Mouse (Mus musculus) embryonic facial prominence, embryonic 13.5 days (tissue): ENCODE data around the gene Fate1. TPM values are rescaled to one million over a fixed set of nuclear protein-coding genes. Genes with fewer than 3 reads are reported as not detected.
"Not testable (repeated sequence)": the region's sequence is repeated elsewhere in the genome, so short reads cannot be mapped to it uniquely, and the experiment has no call there.

Experiments
- ATAC-seq: fragments of 200-750 bp; cut with Nextera tagmentation; 2 replicates; pipeline ENCODE4 v1.8.0; 2017; ENCODE audit warnings: low read depth; ENCODE audit not compliant: insufficient number of reproducible peaks, insufficient read depth, low FRiP score, low TSS enrichment
- H3K27ac ChIP-seq: fragments of 300-500 bp; sonication (generic); 2 replicates; pipeline ENCODE4 v1.5.1; 2015; ENCODE audit warnings: moderate library complexity, mild to moderate bottlenecking, inconsistent platforms
- H3K27me3 ChIP-seq: fragments of 300-500 bp; sonication (generic); 2 replicates; pipeline ENCODE4 v1.6.1; 2015; ENCODE audit warnings: mild to moderate bottlenecking, inconsistent platforms
- H3K36me3 ChIP-seq: fragments of 300-500 bp; sonication (generic); 2 replicates; pipeline ENCODE4 v1.6.1; 2015; ENCODE audit warnings: mild to moderate bottlenecking, inconsistent platforms
- H3K4me1 ChIP-seq: fragments of 300-500 bp; sonication (generic); 2 replicates; pipeline ENCODE4 v1.6.1; 2015; ENCODE audit warnings: inconsistent platforms
- H3K4me2 ChIP-seq: fragments of 300-500 bp; sonication (generic); 2 replicates; pipeline ENCODE4 v1.6.1; 2015; ENCODE audit warnings: moderate library complexity, mild to moderate bottlenecking, inconsistent platforms
- H3K4me3 ChIP-seq: fragments of 300-500 bp; sonication (generic); 2 replicates; pipeline ENCODE4 v1.5.1; 2015; ENCODE audit warnings: mild to moderate bottlenecking, inconsistent platforms
- H3K9ac ChIP-seq: fragments of 300-500 bp; sonication (generic); 2 replicates; pipeline ENCODE4 v1.6.1; 2015; ENCODE audit warnings: mild to moderate bottlenecking, inconsistent platforms
- H3K9me3 ChIP-seq: fragments of 300-500 bp; sonication (generic); 2 replicates; pipeline ENCODE4 v1.6.1; 2016; ENCODE audit warnings: inconsistent platforms
- WGBS: fragments of 180-500 bp; shearing (Covaris S2); methylation state at CpG from one replicate; pipeline ENCODE4 v1.1.7; 2015; ENCODE audit warnings: mixed read lengths; 5-methylcytosine and 5-hydroxymethylcytosine counted together
- polyA plus RNA-seq: library from polyadenylated mRNA; unstranded; fragments of >200 nt; fragmentation: Nextera tagmentation; extraction: Ambion mirVana; gene quantifications from 2 replicates; pipeline ENCODE4 v1.2.1, GENCODE M21; 2015

Fate1 gene
- not detected in 2 replicates for polyA plus RNA-seq

- no peak within 1 kb of the TSS for H3K27ac ChIP-seq
- no peaks in the 10 kb centered on the region for H3K36me3 ChIP-seq
- no peak for ATAC-seq
- H3K4me3 ChIP-seq, result no peak within 1 kb of the TSS
- H3K9ac ChIP-seq, result no peak within 1 kb of the TSS
- 48% methylated on average over 2 of the region's 2 CpGs for WGBS
- H3K4me2 ChIP-seq, result no peak within 1 kb of the TSS
- H3K4me1 ChIP-seq, result no peaks in the 10 kb centered on the region
- no peaks in the 10 kb centered on the region; the same call in 1 of the 2 replicates for H3K27me3 ChIP-seq
- no peaks in the 10 kb centered on the region for H3K9me3 ChIP-seq
Measured at GRCm38 (mm10) chrX:71972686-71973085, at the start of gene Fate1. Fate1 (plus strand) TSS chrX:71972986.

- Histone ChIP-seq H3K27me3 (peaks cover 6% of the 10 kb centered on the region; the same call in 1 of the 2 replicates), H3K9ac (no peak overlapping the region), H3K4me1 (no peaks in the 10 kb centered on the region), H3K36me3 (no peaks in the 10 kb centered on the region), H3K4me2 (no peak overlapping the region), H3K9me3 (no peaks in the 10 kb centered on the region), H3K4me3 (no peak overlapping the region), H3K27ac (no peak overlapping the region)
- 17% methylated on average over 3 of the region's 3 CpGs for WGBS
- no peak for ATAC-seq
Measured at GRCm38 (mm10) chrX:71946631-71947030, 26.2 kb upstream of the Fate1 start.

GRCm38 (mm10) chrX:71958366-71958765, 14.4 kb upstream of the Fate1 start:
- Histone ChIP-seq H3K9me3 (no peaks in the 10 kb centered on the region), H3K4me2 (no peak overlapping the region), H3K4me3 (no peak overlapping the region), H3K36me3 (no peaks in the 10 kb centered on the region), H3K27ac (no peak overlapping the region), H3K9ac (no peak overlapping the region), H3K4me1 (peaks cover 1% of the 10 kb centered on the region; the same call in 1 of the 2 replicates), H3K27me3 (peaks cover 14% of the 10 kb centered on the region)
- ATAC-seq, result no peak

GRCm38 (mm10) chrX:71962073-71963051, 10.4 kb upstream of the Fate1 start, which contains the start of gene Prrg3:
Prrg3 (plus strand) TSS chrX:71962624.
- ATAC-seq, result peak; percentile 88
- peak within 1 kb of the TSS; percentile 44; the same call in 1 of the 2 replicates for H3K27ac ChIP-seq

GRCm38 (mm10) chrX:71963275-71963912, 9.4 kb upstream of the Fate1 start:
- Histone ChIP-seq H3K36me3 (no peaks in the 10 kb centered on the region), H3K27ac (no peak overlapping the region), H3K4me2 (peak overlapping the region; percentile 64), H3K27me3 (peaks cover 20% of the 10 kb centered on the region), H3K4me1 (peaks cover 5% of the 10 kb centered on the region; the same call in 1 of the 2 replicates), H3K4me3 (peak overlapping the region; percentile 53), H3K9me3 (no peaks in the 10 kb centered on the region), H3K9ac (peak overlapping the region; percentile 71)
- no peak for ATAC-seq
- 37% methylated on average over 9 of the region's 9 CpGs for WGBS

More at GRCm38 (mm10) chrX:71962073-71963051, 10.4 kb upstream of the Fate1 start, which contains the start of gene Prrg3:
- no peaks in the 10 kb centered on the region for H3K9me3 ChIP-seq
- H3K4me2 ChIP-seq, result peak within 1 kb of the TSS; percentile 64
- H3K4me3 ChIP-seq, result peak within 1 kb of the TSS; percentile 53
- H3K9ac ChIP-seq, result peak within 1 kb of the TSS; percentile 71
- H3K4me1 ChIP-seq, result peaks cover 5% of the 10 kb centered on the region; the same call in 1 of the 2 replicates
- H3K36me3 ChIP-seq, result no peaks in the 10 kb centered on the region
- peaks cover 20% of the 10 kb centered on the region for H3K27me3 ChIP-seq
- WGBS, result 24% methylated on average over 68 of the region's 72 CpGs

GRCm38 (mm10) chrX:71968216-71968615, 4.6 kb upstream of the Fate1 start:
- no peak overlapping the region for H3K4me3 ChIP-seq
- no peak overlapping the region for H3K4me2 ChIP-seq
- H3K27me3 ChIP-seq, result peaks cover 6% of the 10 kb centered on the region; the same call in 1 of the 2 replicates
- no peak overlapping the region for H3K27ac ChIP-seq
- WGBS, result 67% methylated on average over 1 of the region's 1 CpGs
- H3K9ac ChIP-seq, result no peak overlapping the region
- peaks cover 5% of the 10 kb centered on the region; the same call in 1 of the 2 replicates for H3K4me1 ChIP-seq
- ATAC-seq, result no peak
- no peaks in the 10 kb centered on the region for H3K9me3 ChIP-seq
- H3K36me3 ChIP-seq, result no peaks in the 10 kb centered on the region

GRCm38 (mm10) chrX:71968816-71969215, 4.0 kb upstream of the Fate1 start:
- no peak for ATAC-seq
- WGBS, result 68% methylated on average over 6 of the region's 6 CpGs

GRCm38 (mm10) chrX:71971325-71971724, 1.5 kb upstream of the Fate1 start:
- no peak overlapping the region for H3K27ac ChIP-seq
- no peak for ATAC-seq
- peaks cover 6% of the 10 kb centered on the region; the same call in 1 of the 2 replicates for H3K27me3 ChIP-seq
- no peaks in the 10 kb centered on the region for H3K36me3 ChIP-seq
- no peaks in the 10 kb centered on the region for H3K4me1 ChIP-seq
- H3K4me3 ChIP-seq, result no peak overlapping the region
- WGBS, result 54% methylated on average over 5 of the region's 5 CpGs
- H3K4me2 ChIP-seq, result no peak overlapping the region
- H3K9ac ChIP-seq, result no peak overlapping the region
- H3K9me3 ChIP-seq, result no peaks in the 10 kb centered on the region

More at GRCm38 (mm10) chrX:71968816-71969215, 4.0 kb upstream of the Fate1 start:
- H3K9ac ChIP-seq, result no peak overlapping the region
- no peak overlapping the region for H3K27ac ChIP-seq
- H3K27me3 ChIP-seq, result peaks cover 6% of the 10 kb centered on the region; the same call in 1 of the 2 replicates
- no peaks in the 10 kb centered on the region for H3K9me3 ChIP-seq
- H3K4me3 ChIP-seq, result no peak overlapping the region
- H3K4me1 ChIP-seq, result no peaks in the 10 kb centered on the region; the same call in 1 of the 2 replicates
- no peak overlapping the region for H3K4me2 ChIP-seq
- H3K36me3 ChIP-seq, result no peaks in the 10 kb centered on the region

GRCm38 (mm10) chrX:71977681-71978080, 4.9 kb downstream of the Fate1 start:
- not testable (repeated sequence) for H3K27ac ChIP-seq, H3K36me3 ChIP-seq, H3K4me2 ChIP-seq, H3K4me1 ChIP-seq, H3K9me3 ChIP-seq, H3K27me3 ChIP-seq, ATAC-seq, H3K4me3 ChIP-seq, H3K9ac ChIP-seq

GRCm38 (mm10) chrX:71980443-71980842, 7.7 kb downstream of the Fate1 start:
- Histone ChIP-seq H3K4me1 (no peaks in the 10 kb centered on the region), H3K9me3 (no peaks in the 10 kb centered on the region), H3K4me3 (no peak overlapping the region), H3K9ac (no peak overlapping the region), H3K27me3 (no peaks in the 10 kb centered on the region; the same call in 1 of the 2 replicates), H3K36me3 (no peaks in the 10 kb centered on the region), H3K4me2 (no peak overlapping the region), H3K27ac (no peak overlapping the region)
- ATAC-seq, result no peak
- 58% methylated on average over 3 of the region's 3 CpGs for WGBS

GRCm38 (mm10) chrX:71981322-71981721, 8.5 kb downstream of the Fate1 start:
- Histone ChIP-seq H3K4me1 (no peaks in the 10 kb centered on the region), H3K27ac (no peak overlapping the region), H3K4me3 (no peak overlapping the region), H3K36me3 (no peaks in the 10 kb centered on the region), H3K4me2 (no peak overlapping the region), H3K9ac (no peak overlapping the region), H3K9me3 (no peaks in the 10 kb centered on the region), H3K27me3 (no peaks in the 10 kb centered on the region; the same call in 1 of the 2 replicates)
- WGBS, result 74% methylated on average over 2 of the region's 2 CpGs
- no peak for ATAC-seq
